Mouse (Mus musculus): ENCODE data around the gene Tmem167.

GRCm38 (mm10) chr13:90188021-90188420, 99.1 kb downstream of the Tmem167 start:
- TF ChIP-seq CTCF (IDR thresholded peaks at IDR 0.05; ENCODE audit: extremely low read depth, insufficient read length, insufficient replicate concordance, low read depth, low read length) (no peak), POLR2A (IDR thresholded peaks at IDR 0.05; ENCODE audit: low read depth, low read length) (no peak)
